Mouse (Mus musculus) thymus, adult 18-20 months (tissue): ENCODE results near the gene Dcst1.

Experiments
- DNase-seq, 2 experiments: peaks; one replicate each; pipeline ENCODE4 v3.0.0; 2022; ENCODE audit warnings: mixed read lengths in 2 of 2

The Dcst1 gene

GRCm38 (mm10) chr3:89365153-89365485, at the start of gene Dcst1:
Gene Dcst1 (minus strand): TSS chr3:89365253.
- no peak for DNase-seq

DNA sequence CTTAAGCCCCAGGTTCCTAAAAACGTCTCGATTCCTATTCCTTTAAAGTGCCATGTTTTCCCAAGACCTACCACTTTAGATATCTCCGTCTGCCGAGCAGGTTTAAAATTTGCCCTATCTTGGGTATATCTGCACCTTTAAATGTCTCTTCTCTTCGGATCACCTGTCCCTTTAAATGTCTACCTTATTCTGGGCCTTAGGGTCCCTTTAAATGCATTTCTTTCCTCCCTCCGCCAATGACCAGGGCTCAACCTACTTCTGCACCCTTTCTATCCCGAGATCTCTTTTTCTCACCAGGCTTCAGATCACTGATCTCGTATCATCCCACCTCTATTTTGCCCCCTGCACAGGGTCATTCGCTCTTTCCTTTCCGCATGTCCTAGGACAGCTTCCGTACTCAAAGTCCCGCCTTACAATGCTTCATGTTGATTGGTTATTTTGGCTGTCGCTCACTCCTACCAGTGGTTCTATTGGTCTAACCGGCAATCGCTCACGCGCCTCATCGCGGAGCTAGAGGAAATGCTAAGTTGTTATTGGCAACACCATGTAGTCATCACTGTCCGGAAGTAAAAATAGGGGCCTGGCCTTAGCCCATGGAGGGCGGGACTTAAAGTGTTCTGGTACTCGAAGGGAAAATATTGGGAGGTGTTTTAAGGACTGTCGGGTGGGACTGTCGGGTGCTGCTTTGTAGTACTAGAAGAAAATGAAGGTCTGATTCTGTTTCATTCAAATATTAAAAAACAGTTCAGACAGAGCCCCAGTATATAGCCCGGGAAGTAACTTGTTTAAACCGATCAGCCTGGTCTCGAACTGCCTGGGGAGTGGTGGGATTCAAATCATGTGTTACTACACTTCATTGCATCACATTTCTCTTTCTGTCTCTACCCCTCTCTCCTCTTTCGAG, 46.7 kb upstream of the Dcst1 start, which contains the start of gene Flad1:
Flad1 (minus strand) TSS at position 381 of the 904 bp plus-strand sequence.
- peak; percentile 92 to 99 for DNase-seq

DNA sequence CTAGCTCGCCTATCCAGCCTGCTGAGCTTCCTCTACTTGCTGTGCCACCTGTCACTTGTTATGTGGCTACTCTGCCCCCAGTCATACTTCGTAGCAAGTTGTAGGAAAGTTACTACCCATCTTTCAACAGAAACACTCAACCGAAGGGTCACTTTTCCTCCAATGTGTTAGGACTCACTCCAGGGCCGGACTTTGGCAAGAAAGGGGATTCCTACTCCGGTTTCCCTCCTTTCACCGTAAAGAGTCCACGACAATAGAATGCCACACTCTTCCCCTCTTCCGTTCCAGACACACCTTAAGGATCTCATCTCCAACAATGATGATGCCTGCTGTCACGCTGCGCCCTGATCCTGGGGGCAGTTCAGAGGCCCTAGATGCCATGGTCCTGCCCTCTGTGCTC, 45.8 kb upstream of the Dcst1 start:
- no peak for DNase-seq

GRCm38 (mm10) chr3:89409701-89410100, 44.6 kb upstream of the Dcst1 start:
- no peak for DNase-seq

DNA sequence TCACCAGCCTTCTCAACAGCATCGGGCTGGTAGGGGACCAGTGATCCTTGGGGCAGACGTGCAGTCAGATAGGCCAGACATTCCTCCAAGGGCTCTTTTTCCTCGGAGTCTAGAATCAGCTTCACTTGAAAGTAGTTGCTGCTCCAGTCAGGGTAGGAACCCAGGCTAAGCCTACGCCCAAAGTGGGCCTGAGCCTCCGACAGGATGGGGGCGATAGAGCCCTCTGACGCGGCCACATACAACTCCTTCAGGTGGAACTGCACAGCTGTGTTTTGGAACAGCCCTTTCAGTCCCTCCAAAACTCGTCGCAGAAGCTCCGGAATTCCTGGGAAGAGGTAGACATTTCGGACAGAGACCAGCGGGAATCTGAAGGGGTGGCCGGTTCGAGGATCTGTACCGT, 43.4 kb upstream of the Dcst1 start:
- DNase-seq, result no peak

GRCm38 (mm10) chr3:89406887-89407286, 41.8 kb upstream of the Dcst1 start:
- no peak for DNase-seq

DNA sequence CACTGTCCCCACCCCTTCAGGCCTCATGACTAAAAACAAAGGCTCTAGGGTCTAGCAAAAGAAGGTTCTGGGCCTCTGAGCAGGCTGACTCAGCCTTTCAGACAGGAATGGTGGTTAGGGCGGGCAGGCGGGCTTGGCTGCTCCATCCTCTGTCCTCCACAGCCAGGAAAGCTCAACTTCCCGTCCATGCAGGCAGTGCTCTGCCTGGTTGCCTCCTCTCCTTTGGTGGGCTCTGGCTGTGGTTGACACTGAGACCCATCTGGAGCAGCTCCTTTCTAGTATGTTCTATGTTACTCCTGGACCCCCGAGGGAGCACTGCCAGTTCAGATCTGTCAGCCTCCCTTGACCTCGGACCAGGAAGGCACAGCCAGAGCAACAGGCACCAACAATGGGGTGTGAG, 37.6 kb upstream of the Dcst1 start, which contains the start of gene Lenep:
Lenep (minus strand) TSS at position 101 of the 400 bp plus-strand sequence.
- no peak for DNase-seq

DNA sequence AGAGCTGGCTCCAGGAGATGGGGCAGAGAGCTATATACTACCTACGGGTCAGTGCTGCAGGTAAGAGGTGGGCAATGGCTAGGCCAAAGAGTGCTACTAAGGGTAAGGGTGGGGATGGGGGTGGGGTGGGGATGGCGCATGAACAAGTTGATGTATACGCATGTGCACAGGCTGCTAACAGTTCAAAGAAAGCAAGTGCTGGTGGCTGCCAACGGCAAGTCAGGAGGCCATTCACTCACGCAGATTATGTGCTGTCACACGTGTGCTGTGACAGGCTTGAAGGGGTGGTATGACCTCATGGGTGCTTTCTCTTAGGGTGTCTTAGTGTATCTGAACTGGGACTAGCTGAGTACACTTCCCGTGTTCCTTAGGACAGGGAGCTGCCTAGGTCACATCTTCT, 36.3 kb upstream of the Dcst1 start:
- DNase-seq, result no peak

- no peak for DNase-seq
Measured at GRCm38 (mm10) chr3:89396654-89397005, 31.6 kb upstream of the Dcst1 start.

GRCm38 (mm10) chr3:89395806-89396653, 31.0 kb upstream of the Dcst1 start:
- DNase-seq, result peak; percentile 71 to 81

DNA sequence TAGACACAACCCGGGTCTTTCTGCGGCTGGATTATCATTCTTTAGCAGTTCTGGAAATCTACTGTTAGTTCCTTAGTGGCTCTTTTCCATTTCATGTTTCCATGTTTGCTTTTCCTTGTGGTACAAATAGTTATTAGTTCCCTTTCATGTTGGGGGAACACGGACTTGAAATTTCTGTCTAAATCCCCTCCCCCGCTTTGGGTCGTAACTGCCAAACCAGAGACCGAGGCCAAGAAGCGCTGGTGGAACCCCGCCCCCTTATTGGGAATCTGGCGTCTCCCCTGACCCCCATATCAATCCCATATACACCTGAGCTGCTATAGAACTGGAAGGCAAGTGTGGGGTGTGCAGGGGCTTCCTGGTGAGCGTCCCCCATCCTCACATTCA, 30.4 kb upstream of the Dcst1 start:
- DNase-seq, result no peak

- DNase-seq, result no peak
Measured at GRCm38 (mm10) chr3:89394894-89395256, 29.8 kb upstream of the Dcst1 start.

GRCm38 (mm10) chr3:89394006-89394893, 29.2 kb upstream of the Dcst1 start, which contains the start of gene Zbtb7b:
Gene Zbtb7b (minus strand): TSS chr3:89394776.
- DNase-seq, result peak in 1 of 2 experiments; percentile 48

DNA sequence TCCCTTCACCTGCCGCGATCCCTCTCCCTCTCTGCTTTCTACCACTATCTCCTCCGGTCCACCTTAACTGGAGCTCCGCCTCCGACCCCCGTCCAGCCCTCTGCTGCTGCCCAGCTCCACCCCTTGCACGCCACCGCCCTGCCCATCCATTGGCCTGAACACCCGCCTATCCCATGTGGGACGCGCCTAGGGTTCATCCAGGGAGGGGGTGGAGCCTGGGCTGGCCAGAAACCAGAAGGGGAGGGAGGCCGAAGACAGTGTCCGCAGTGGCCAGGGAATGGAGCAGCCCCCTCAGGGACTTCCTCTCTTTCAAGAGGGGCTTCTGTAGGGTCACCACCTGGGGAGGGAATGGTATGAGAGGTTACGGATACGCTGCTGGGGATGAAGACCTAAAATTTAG, 28.6 kb upstream of the Dcst1 start:
- peak; percentile 75 to 82 for DNase-seq

DNA sequence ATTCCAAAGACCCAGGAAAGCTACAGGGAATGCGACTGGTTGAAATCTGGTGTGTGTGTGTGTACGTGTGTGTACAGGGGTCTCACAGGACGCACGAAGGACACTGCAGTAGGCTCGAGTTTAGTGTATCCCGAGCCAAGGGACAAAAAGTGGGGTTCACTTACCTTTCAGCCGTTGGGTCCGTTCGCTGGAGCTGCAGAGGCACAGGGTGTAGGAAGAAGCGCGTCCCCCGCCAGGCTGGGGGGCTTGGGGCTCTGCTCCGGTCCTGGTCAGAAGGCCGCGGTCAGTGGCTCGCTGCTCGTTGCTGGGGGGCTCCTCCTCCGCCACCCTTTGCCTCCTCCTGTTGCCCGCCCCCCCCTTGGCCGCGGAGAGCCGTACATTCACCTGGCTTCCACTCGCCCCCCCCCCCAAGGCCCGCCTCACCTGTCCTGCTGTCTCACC, 27.8 kb upstream of the Dcst1 start:
- no peak for DNase-seq

DNA sequence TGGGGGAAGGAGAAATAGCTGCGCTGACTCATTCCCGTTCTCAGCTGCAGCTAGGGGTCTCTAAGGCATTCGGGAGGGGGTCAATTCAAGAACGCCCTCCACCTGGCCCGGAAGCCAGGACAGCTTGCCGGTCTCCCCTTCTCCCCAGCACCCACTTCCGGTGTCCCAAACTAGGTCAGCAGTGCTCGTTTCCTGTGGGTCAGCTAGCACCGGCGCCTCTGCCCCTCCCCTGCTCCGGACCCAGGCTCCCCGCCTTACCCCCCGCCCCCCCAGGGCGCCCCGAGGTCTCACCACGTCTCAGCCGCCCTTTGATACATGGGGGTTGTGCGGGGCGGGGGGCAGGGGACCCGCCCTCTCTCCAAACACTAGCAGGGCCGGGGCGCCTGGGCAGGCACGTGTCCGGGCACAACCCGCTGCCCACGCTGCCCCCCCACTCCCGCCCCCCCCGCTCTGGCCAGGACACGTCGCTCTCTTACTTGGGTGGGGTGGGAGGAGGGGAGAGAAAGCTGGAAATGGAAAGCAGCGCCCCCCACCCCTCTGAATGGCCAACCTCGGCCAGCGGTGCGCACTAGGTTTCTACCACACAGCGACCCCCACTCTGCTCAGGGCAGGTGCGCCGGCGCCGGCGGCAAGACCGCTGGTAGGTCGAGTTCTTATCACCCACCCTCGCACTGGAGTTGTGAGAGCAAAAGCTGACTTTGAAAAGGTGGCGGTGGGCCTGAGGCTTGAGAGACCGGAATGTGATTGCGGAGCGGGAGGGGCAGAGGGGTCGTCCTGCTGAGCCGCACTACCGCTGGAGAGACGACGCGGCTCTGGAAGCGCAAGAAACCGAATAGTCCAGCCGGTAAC, 26.8 kb upstream of the Dcst1 start:
- DNase-seq, result peak in 1 of 2 experiments; percentile 42

- peak in 1 of 2 experiments; percentile 42 for DNase-seq
Measured at GRCm38 (mm10) chr3:89390699-89391662, 25.9 kb upstream of the Dcst1 start.

DNA sequence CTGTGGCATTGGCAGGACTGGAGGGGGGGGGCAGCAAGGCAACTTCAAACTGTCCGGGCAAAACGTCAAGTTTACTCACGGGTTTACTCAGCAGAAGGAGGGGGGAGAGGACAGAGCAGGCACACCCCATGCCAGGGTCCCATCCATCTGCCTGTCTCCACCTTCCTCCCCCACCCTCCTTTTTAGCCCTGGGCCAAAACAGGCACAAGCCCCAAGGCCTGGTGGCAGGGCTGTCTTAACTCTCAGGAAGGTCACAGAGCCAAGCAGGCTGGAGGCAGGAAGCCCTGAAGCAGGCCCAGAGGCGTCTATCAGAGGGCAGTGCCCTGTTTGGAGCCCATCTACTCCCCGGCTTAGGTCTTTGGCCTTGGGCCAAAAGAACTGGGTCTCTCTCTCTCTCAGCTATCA, 25.1 kb upstream of the Dcst1 start:
- no peak for DNase-seq

DNA sequence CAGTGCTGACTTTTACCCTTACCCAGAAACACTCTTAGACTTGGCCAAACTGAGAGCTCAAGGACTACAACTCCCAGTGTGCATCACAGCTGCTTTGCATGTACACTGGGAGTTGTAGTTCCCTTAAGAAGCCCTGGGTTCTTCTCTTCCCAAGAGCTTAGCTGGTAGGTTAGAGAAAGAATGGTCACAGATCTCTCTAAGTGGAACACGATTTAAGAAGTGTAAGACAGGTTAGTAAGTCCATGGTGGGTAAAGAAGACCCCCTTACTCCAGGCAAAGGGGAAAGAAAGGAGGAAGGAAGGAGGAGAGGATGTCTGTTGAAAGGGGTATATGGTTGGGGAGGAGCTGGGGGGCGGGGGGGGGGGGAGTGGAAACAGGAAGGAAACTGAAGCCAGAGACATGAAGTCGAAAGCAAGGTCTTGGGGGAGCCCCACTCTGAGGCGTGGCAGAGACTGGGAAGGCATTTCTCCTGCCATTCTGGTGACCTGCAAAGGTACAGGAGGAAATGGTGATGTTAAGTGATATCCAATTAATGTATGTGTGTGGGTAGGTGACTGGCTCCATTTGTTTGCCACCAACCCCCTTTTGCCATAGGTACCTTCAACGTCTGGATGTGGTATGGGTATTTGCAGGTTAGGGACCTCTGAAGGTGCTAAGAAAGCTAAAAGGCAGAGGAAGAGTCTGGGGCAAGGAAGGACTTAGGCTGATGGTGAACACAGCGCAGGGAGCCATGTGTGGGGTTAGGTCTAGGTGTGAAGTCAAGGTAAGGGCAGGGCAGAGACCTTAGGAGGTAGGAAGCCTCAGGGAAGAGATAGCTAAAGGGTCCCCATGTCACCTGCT, 24.1 kb upstream of the Dcst1 start:
- DNase-seq, result peak in 1 of 2 experiments; percentile 52
